Mouse (Mus musculus): ENCODE data around the gene Hist1h2ag. TPM values are rescaled to one million over a fixed set of nuclear protein-coding genes. Genes with fewer than 3 reads are reported as not detected.
A peak's percentile ranks its signal among the peaks of the same experiment; 100 is the strongest.

Hist1h2ag gene
- polyA plus RNA-seq, 1 experiment, result 41.5 TPM

DNA sequence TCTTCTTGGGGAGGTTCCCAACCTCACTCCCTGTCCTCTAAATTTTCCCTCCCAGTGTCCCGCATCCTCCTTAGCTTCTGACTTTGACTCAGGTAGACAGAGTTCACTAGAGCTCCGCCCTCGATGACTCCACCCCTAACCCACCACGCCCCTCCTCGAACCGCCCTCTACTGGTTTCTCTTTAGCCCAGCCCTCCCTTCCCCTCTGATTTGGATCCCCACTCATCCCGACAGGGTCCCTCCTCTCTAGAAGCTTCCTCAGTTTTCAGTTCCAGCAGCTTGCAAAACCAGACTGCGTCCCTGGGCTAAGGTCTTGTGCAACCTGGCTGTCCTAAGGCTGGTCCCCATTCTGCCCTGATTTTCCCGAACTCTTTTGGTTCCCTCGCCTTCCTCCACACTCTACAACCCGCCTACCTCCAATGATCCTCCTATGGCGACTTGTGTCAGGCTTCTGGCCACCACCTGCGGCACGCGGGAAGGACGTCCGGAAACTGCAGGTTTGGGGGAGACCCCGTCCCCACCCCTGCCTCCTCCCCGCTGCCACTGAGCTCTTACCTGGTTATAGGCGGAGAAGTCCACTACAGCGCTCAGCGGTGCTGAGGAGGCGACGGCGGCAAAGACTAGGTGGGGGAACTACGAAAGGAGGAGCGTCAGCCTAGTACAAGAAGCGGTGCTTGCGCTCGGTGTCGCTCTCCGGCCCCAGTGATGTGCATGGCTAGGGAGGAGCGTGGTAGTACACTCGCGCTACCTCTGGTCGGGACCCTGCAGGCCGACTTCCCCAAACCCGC is 36.2 kb downstream of the Hist1h2ag start:
- no peak for TF ChIP-seq GATA1 (IDR thresholded peaks at IDR 0.05; ENCODE audit: low read length)

DNA sequence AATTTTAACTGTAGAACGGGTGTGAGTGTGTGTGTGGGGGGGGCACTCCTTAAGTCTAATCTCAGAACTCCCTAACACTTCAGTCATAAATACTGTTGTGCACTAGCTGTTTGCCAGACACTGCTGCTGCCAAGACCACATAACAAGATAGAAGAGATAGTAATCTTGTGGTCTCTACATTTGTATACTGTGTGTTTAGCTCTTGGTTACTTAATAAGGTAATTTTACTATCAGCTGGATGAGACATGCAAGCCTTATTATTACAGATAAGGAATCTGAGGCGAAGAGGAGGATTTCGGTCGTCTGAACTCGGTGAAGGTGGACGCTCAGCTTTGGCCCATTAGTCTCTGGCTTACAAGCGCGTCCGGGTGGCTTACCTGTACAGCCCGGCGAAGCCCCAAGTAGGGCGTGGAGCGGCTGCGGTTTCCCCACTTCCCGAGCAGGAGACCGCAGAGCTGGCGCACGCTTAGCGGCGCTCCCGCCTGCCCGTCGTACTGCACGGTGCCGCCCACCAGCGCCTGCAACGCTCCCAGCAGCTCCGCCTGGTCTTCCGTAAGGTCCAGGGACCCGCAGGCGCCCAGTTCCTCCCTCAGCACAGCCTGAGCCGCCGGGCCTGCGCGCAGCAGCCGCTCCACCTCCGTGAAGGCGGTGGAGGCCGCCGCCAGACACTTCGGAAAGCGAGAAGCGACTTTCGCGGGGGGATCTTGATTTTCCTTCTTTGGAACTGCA is 37.0 kb downstream of the Hist1h2ag start:
- peak; percentile 47 for TF ChIP-seq GATA1 (IDR thresholded peaks at IDR 0.05; ENCODE audit: low read length)

DNA sequence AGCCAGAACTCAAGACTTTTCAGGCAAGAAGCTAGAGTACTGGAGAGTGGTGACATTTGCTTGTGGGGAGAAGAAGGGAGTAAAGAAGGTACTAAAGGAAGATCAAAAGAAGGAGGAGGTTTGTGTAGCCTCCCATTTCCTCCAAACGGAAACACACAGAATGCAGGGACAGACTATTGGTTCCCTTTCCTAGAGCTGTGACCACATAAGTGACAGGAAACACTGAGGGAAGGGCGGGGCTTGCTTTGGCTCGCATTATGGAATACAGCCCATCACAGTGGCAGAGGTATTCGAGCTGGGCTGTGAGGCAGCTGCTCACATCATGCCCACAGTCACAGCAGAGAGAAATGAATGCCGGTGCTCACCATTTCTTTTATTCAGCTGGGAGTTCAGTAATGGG is 40.9 kb downstream of the Hist1h2ag start:
- TF ChIP-seq GATA1 (IDR thresholded peaks at IDR 0.05; ENCODE audit: low read length), result no peak

DNA sequence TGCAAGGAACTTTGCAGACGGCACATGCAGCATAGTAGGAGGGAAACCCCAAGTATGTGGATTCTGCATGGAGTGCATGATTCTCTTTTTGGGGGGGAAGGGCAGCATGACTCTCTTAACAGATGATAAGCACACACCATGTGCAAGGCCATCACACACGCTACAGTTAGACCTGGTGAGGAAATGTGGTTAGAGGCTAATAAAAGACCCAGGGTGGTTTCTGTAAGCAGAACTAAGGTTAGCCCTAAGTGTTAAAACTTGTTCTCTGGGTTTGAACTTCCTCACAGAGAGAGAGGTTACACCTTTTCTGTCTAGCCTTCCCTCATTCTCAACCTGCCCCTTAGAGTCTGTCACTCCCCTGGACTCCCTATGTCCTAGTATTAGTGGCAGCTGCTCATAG is 41.4 kb downstream of the Hist1h2ag start:
- TF ChIP-seq GATA1 (IDR thresholded peaks at IDR 0.05; ENCODE audit: low read length), result no peak

DNA sequence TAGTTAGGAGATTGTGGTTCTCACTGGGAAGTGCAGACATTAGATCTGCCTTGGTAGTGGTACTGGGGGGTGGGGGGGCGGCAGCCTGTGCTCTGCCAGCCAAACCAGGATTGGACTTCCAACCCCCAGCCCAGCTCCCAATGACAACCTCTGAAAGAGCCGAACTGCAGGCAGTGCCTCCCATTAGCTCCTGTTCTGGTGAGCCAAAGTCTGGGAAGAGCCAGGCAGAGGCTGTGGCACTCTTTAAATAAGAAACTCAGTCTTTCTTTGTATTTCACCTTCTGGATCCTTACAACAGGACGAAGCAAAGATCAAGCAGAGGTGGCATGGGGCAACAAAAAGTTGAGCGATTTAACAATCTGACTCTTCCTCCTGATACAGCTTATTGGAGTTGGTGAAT is 43.6 kb downstream of the Hist1h2ag start:
- no peak for TF ChIP-seq GATA1 (IDR thresholded peaks at IDR 0.05; ENCODE audit: low read length)

DNA sequence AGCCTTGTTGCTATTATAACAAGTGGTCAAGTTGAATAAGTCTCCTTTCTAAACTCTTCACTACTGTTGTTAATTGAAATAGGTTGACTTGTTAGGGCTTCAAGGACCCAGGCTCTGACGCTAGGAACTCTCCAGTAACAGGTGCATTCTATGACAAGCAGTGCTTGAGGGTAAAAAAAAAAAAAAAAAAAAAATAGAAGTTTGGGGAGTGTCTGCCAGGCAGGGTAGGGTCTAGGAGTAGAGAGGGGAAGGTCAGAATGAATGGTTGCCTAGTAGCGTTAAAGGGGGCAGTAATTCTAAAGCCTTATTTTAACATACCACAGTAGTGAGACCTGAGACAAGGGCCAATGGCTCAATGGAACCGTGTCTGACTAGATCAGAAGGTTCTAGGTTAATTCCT is 44.3 kb downstream of the Hist1h2ag start:
- no peak for TF ChIP-seq GATA1 (IDR thresholded peaks at IDR 0.05; ENCODE audit: low read length)

DNA sequence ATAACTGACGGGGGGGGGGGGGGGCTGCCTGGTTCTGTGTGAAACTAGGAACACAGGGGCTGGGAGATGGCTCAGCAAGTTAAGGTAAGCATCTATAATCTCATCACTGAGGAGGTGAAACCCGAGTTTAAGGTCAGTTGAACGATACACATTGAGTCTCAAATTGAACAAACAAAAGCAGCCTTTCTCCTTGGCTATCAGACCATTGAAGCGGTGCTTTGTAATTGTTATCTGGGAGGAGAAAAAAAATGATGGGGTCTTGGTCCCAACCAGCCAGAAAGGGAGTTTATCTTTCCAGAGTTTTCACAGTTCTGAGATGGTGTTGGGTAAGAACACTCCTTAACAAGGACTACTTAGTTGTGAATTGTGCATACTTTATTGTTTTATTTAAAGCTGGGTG is 44.9 kb downstream of the Hist1h2ag start:
- no peak for TF ChIP-seq GATA1 (IDR thresholded peaks at IDR 0.05; ENCODE audit: low read length)

DNA sequence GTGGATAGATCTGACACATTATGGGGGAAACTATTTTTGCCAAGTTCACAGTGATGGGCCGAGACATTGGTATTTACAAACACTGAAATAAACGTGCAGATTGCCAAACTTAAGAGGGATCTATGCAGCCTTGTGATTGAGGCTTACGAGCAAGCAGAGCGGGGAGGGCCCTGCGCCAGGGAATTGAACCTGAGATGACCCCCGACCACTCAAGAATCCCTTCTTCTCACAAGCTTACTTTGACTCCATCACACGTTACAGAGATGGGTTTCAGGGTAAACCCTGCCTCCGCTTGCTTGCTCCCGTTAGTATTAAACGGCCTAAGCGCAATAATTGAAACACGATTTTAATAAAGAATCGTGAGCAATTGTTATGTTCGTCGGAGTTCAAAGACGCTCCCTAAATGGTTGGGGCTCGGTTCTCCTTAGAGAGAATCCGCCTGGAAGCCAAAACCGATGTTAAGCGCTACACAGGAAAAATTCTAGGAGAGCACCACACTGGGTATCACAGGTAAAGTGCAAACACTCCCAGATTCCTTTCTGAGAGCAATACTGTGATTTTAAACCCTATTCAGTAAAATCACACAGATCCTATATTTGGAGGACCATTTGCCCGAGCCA is 45.4 kb downstream of the Hist1h2ag start:
- no peak for TF ChIP-seq GATA1 (IDR thresholded peaks at IDR 0.05; ENCODE audit: low read length)

- no peak for TF ChIP-seq GATA1 (IDR thresholded peaks at IDR 0.05; ENCODE audit: low read length)
These were observed 45.9 kb downstream of the Hist1h2ag start for GRCm38 (mm10) chr13:21996840-21997185.

DNA sequence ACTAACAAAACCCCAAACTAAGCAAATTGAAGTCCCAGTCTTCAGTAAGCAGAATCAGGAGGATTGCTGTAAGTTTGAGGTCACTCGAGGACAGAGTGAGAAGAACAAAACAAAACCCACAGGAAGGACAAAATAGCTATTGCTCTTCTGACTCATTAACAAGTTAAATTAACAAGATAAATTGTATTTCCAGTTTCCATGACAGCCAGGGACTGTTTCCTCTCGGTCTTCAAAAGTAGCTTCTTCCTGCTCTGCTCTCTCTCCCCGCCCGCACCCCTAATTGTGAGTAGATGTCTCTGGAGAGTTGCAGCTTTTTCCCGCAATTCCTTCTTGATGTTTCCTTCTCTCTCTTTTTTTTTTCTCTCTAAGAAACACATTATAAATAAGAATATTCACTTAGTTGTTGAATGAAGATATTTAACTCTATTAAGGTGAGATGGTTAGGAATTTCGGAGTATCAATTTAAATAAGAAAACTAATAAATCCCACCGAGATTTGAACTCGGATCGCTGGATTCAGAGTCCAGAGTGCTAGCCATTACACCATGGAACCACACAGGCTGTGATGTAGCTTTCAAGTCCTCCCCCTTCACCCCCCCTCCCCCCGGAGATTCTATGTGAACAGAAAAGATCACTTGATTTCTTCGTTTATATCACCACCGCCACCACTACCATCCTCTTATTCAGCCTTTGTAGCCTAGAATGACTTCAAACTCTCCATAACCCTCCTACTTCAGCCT is 46.5 kb downstream of the Hist1h2ag start:
- TF ChIP-seq GATA1 (IDR thresholded peaks at IDR 0.05; ENCODE audit: low read length), result no peak

- TF ChIP-seq GATA1 (IDR thresholded peaks at IDR 0.05; ENCODE audit: low read length), result no peak
These were observed 47.3 kb downstream of the Hist1h2ag start for GRCm38 (mm10) chr13:21995331-21995914.

DNA sequence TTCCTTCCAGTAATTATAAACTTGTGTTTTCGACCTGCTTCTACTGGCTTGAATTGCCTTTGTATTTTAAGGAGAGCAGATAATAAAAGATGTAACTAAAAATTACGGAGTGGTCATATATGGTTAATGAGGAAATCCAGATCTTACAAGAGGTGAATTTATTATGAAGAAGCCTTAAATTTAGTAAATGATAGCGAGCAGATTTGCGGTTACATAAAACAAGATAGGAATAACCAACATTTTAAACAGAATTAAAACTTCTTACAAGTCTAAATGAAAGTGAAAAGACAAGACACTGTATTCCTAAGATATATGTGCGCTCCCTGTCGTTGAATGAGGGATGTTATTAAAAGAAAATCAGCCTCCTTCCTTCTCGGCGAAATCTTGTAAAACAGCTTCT is 47.8 kb downstream of the Hist1h2ag start:
- TF ChIP-seq GATA1 (IDR thresholded peaks at IDR 0.05; ENCODE audit: low read length), result no peak

DNA sequence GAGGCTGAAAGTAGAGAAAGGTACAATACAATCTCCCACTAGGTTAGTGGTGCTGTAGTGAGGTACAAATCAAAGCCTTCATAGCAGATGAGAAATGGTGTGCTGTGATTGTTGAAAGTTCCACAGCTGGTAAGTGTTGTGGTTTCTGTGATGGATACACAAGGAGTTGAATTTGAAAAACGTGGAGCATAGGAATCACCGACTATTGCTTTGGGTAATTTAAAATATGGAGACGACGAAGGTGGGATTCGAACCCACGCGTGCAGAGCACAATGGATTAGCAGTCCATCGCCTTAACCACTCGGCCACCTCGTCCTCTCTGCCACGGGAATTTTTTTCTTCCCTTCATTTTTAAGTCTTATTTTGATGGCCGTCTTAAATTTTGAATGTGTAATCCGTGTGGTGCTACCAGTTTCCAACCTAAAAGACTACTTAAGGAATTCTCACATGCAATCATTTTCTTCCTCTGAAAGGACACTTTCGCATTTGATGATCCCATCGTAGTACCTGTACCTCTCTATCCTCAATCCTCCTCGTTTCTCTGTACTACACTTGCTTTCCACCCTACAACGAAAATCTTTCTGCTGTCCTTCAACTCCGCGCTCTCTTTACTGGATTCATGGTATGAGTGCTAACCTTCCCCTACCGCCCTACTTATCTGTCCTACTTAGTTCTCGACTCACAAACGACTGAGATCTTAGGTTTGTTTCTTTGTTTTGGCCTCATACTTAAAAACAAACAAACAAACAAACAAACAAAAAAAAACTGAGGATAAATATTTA is 48.6 kb downstream of the Hist1h2ag start:
- no peak for TF ChIP-seq GATA1 (IDR thresholded peaks at IDR 0.05; ENCODE audit: low read length)

DNA sequence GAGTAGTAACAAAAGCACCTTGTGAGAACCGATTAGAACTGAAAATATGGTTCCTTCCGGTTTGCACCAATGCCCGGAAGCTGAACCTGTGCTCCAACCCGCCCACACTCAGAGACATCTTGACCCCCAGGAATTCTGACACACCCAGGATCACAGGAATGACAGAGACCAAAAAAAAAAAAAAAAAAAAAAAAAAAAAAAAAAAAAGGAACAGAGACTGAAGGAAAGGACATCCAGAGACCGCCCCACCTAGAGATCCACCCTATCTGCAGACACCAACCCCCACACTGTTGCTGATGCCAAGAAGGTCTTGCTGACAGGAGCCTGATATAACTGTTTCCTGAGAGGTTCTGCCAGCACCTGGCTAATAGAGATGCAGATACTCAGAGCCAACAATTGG is 50.2 kb downstream of the Hist1h2ag start:
- no peak for TF ChIP-seq GATA1 (IDR thresholded peaks at IDR 0.05; ENCODE audit: low read length)

Other genes starting within 250 kb of the Hist1h2ag start
- gene Hist1h2bq, start 232.7 kb downstream of the Hist1h2ag start, polyA plus RNA-seq (2012), result 14.0 and 15.0 TPM in 2 replicates
- gene Hist1h2ao, start 232.5 kb downstream of the Hist1h2ag start, polyA plus RNA-seq (2012), result 4,601 and 5,007 TPM in 2 replicates
- 6.1 and 9.7 TPM in 2 replicates for gene Hist1h4m, start 231.2 kb downstream of the Hist1h2ag start, polyA plus RNA-seq (2012)
- 16.6 and 26.1 TPM in 2 replicates for gene Hist1h4n, start 210.7 kb downstream of the Hist1h2ag start, polyA plus RNA-seq (2012)
- 9,534 and 19,469 TPM in 2 replicates for gene Hist1h2ap, start 209.4 kb downstream of the Hist1h2ag start, polyA plus RNA-seq (2012)
- gene Hist1h2br, start 209.2 kb downstream of the Hist1h2ag start, polyA plus RNA-seq (2012), result 13.3 and 14.2 TPM in 2 replicates
- 0.03 and 0.06 TPM in 2 replicates for gene Zfp184, start 97.8 kb downstream of the Hist1h2ag start, polyA plus RNA-seq (2012)
- not detected in 2 replicates for gene Pom121l2, start 61.8 kb downstream of the Hist1h2ag start, polyA plus RNA-seq (2012)
- gene Prss16, start 33.2 kb downstream of the Hist1h2ag start, polyA plus RNA-seq (2012), result 0.49 and 0.73 TPM in 2 replicates
- 3,459 and 5,297 TPM in 2 replicates for gene Hist1h2ah, start 7.4 kb downstream of the Hist1h2ag start, polyA plus RNA-seq (2012)
- 15.3 and 22.3 TPM in 2 replicates for gene Hist1h2bk, start 7.1 kb downstream of the Hist1h2ag start, polyA plus RNA-seq (2012)
- gene Hist1h4i, start 1.6 kb downstream of the Hist1h2ag start, polyA plus RNA-seq (2012), result 14.0 and 14.4 TPM in 2 replicates
- gene Hist1h2bj, start 270 bp upstream of the Hist1h2ag start, polyA plus RNA-seq (2012), result 16.2 and 22.5 TPM in 2 replicates
- not detected in 2 replicates for gene Vmn1r188, start 41.5 kb upstream of the Hist1h2ag start, polyA plus RNA-seq (2012)
- not detected in 2 replicates for gene Vmn1r189, start 62.9 kb upstream of the Hist1h2ag start, polyA plus RNA-seq (2012)
- not detected in 2 replicates for gene Vmn1r191, start 141.0 kb upstream of the Hist1h2ag start, polyA plus RNA-seq (2012)
- not detected in 2 replicates for gene Vmn1r192, start 148.2 kb upstream of the Hist1h2ag start, polyA plus RNA-seq (2012)
- not detected in 2 replicates for gene Vmn1r193, start 180.2 kb upstream of the Hist1h2ag start, polyA plus RNA-seq (2012)
- not detected in 2 replicates for gene Vmn1r194, start 201.3 kb upstream of the Hist1h2ag start, polyA plus RNA-seq (2012)
- gene Vmn1r195, start 227.6 kb upstream of the Hist1h2ag start, polyA plus RNA-seq (2012), result not detected in 2 replicates
- not detected in 2 replicates for gene Vmn1r196, start 247.0 kb upstream of the Hist1h2ag start, polyA plus RNA-seq (2012)